Mouse (Mus musculus): Measurements from ENCODE around the gene Aldob. TPM values are rescaled to one million over a fixed set of nuclear protein-coding genes. Genes with fewer than 3 reads are reported as not detected.
"Not testable (repeated sequence)": the region's sequence is repeated elsewhere in the genome, so short reads cannot be mapped to it uniquely, and the experiment has no call there.

Aldob gene
- total RNA-seq, 2 experiments from 2014 or later = 1.9 to 2.1 TPM

DNA sequence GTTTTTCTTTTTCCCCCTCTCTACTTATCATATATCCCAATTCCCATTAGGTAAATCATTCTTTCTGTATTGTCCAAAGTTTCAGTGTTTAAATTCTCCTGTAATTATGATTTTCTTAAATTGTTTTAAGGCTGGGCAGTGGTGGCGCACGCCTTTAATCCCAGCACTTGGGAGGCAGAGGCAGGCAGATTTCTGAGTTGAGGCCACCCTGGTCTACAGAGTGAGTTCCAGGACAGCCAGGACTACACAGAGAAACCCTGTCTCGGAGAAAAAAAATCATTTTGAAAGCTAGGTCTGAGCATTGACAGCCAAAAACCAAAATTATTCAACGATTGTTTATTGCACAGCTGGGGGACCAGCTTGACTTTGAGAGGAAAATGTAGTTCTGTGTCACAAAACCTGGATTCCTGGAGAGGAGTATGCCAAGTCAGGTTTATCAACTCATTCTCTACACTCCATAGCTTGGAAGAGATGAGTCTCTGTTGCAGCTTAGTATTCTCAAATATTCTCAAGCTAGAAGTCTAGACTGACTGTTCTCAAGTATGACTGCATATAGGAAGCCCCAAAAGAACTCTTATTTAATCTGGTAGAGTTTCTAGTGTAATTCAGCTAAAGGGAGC, 13.6 kb downstream of the Aldob start:
- no peak for DNase-seq

DNA sequence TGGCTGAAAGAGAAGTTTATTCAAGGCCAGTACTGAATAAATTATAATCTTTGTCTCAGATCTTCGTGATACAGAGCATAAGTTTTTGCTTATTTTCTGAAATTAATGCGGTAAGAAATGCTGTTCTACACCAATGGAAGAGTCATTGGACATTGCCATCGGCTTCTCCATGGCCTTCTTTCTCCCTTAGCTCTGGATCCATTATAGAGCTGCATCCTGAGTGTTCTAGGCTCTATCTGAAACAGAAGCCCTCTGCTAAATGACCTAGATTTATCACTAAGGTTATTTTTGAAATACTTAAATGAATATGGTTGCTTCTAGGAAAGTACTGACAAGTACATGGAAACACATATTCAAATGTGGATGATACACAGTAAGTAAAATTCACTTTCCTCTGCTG, 14.3 kb downstream of the Aldob start:
- DNase-seq = no peak

DNA sequence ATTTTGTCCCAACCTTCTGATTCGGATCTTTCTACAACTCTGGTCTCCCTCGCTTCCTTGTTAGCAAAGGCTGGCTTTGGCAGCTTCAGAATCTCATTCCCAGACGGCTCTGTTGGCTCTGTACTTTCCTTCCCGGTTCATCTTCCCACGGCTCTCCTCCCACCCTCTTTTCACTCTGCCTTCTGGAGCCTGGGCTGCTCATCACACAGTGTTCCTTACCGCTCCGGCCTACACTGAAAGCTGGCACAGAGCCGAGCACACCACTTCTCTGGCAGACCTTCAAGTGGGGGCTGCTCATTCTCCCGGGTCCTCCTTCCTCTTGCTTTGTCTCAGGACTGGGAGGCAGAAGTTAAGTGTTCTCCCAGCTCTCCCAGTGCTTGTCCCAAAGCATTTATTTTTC, 26.8 kb downstream of the Aldob start:
- peak; percentile 82 to 83 for DNase-seq

DNA sequence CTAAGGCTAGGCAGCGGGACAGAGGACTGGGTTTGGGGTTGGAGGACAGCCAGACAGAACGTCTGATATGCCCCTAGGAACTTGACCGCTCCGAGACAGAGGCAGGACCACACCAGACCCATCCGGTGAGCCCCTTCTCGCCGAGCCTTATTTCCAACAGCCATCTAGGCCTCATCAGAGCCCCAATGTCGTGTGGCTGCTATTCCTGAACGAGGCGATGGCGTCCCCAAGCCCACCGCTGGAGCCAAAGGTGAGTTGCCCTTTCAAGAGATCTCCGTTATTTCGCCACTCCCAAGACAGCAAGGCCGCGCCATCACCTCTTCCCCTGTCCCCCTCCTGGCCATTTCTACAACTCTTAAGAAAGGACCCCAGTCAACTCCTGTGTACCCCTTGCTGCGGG, 28.0 kb downstream of the Aldob start:
- no peak for DNase-seq

DNA sequence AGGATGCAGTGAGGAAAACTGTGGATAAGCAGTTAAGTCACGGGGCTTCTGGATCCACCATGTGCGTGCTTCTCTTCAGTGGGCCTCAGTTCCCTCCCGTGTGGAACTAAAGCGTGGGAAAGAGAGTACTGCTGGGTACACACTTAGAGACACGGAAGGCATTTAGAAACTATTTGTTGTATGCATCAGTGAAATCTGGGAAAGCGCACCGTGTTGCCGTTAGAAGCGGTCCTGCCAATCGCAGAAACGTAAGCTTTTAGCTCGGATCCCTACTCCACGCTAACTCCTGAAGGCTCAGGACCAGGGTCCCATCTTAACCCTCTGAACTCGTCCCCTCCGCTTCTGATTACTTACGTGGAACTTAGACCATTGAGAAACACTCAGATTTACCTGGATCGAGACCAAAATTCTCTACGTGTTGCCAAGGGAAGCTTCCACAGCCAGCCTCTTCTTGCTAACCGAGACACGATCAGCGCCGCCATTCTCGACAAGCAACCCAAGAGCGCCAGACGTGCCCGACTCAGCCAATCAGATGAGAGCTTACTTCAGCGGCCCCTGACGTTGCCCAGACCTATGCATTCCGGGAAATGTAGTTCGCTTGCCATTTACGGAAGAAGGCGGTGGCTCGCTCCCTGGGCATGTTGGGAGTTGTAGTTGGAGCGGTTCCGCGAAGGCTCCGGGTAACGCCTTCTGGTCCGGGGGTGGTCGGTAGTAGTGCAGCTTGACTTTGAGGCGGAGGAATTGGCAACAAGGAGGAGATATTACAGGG, 28.6 kb downstream of the Aldob start, which contains the start of the genes Mrpl50 and Zfp189:
Gene Mrpl50, minus strand, starts transcription at position 522 of the 769 bp plus-strand sequence.
Gene Zfp189, plus strand, starts transcription at position 605 of the 769 bp plus-strand sequence.
- peak; percentile 94 to 95 for DNase-seq

DNA sequence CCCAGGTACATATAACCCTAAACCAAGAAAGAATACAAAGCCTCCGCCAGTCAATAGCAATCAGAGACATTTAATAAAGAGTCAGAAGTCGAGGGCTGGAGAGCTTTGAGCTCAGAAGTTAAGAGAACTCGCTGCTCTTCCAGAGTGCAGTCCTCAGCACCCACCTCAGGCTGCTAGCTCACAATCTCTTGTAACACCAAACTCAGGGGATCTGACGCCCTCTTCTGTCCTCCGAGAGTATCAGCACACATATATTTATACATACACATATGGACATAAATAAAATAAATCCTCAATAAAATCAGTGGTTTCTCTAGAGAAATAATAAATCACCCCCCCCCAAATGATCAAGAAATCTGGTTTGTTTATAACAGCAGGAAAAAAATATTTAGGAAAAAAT, 29.9 kb downstream of the Aldob start:
- no peak for DNase-seq

DNA sequence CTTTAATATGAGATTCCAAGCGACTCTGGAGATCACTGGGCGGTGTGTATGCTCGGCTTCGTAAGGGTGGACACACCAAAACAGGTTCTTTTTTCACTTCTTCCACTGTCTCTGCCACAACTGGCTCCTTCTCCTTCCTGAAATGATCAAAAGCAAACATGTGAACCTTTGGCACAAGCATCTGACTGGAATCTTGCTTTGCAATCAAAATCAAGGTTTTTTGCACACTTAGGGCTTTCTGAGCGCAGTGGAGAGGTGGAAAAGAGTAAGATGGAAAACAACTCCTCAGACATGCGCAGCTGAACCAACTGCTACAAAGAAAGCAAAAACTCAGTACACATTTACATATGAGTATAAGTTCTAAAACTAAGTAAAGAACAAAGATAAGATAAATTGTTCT, 34.9 kb downstream of the Aldob start:
- DNase-seq = no peak

DNA sequence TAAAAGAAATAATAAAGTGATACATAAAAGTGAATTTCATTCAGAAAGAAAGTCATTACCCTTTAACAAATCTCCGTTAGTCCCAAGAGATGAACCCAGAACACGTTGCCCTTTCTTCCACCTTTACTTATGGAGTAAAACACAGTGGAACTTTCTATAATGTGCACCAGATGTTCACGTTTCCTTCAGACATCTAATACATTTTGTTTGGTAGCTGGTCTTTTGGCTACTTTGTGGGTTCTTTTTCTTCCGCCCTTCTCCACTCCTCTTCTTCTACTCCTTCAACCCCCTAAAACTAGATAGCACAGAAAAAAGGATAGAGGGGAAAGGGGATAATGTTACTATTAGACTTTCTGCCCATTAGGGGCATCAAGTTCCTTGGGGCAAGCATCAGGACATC, 36.7 kb downstream of the Aldob start:
- DNase-seq = no peak

DNA sequence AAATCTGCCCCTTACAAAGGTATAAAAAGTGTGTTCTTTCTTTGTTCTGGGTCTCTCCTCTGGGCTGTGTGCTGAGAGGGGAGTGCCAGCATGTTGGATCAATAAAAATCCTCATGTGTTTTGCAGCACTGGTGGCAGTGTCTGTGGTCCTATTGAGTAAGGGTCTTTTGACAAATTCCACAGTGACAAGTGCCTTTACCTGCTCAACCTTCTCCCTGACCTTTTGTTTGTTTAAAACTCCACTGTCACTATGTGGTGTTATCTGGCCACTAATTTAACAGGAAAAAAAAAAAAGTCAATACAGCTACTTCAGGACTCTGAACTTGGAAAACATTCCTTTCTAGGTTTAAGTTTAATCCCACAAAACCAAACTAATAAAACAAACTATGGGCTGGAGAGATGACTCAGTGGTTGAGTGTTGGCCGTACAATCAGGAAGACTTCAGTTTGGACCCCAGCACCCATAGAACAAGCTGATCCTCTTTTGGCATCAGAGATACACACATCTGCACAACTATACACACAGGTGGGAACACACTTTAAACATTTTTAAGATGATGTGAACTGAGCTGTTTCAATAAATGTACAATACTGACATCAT, 39.0 kb downstream of the Aldob start:
- DNase-seq = not testable (repeated sequence)

DNA sequence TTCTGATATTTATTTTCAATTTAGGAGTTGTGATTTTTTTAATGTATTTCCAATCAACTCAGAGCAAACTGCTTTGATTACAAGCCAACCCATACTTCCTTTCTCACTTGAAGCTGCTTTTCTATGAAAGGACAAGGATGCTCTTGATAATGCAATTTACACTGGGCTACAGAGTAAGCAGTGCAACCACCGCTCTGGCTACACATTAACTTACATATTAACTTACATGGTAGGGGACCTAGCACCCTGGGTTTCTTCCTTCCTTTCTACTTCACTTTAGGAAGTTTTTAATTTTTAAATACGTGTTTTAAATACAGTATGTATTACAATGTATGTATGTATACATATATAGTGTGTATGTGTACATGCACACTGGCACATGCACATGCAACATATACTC, 40.2 kb downstream of the Aldob start:
- DNase-seq = no peak

DNA sequence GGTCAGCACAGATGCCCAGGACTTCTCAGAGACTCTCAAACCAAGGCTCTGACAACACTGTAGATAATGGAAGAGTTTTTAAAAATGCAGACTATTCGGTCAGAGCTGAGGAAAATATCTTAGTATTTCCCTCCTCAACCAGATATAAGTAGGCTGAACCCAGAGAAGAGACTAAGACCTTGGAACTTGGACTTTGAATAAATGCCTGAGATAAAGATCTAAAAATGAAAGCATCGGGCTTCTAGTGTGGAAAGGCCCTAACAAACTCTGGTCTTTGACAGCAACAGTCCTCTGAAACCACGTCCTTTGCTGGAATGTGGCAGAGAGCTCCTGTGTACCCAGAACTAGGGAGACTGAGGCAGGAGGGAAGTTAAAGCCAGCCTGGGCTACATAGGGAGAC, 43.0 kb downstream of the Aldob start, which contains the start of gene Baat:
Gene Baat, minus strand, starts transcription at position 172 of the 400 bp plus-strand sequence.
- no peak for DNase-seq

DNA sequence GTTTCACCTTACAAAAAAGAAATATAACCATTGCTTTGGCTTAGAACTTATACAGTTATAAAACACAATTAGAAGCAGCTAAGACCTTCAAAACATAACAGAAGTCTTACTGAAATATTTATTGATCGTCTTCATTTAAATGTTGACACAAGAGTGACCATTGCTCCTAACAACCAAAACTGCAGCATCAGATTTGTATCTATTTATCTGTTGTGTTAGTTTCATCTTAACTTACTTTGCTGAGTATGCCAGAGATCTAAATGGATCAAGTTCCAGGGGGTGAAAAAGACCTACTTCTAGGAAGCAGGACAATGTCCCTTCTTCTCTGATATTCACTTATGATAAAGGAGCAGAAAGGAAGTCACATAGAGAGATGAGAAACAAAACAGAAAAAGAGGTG, 45.8 kb downstream of the Aldob start:
- DNase-seq = no peak

Other genes starting within 250 kb of the Aldob start
- not detected for gene Acnat2, start 141.4 kb downstream of the Aldob start, total RNA-seq (2021)
- under 1 TPM in 1 of 2 experiments, not detected in 1; 0.28 TPM for gene Acnat1, start 75.6 kb downstream of the Aldob start, total RNA-seq (2021)
- under 1 TPM in 1 of 2 experiments, not detected in 1; 0.37 TPM for gene Baat, start 43.0 kb downstream of the Aldob start, total RNA-seq (2021)
- 10 to 100 TPM; 31.6 to 34.1 TPM for gene Mrpl50, start 28.5 kb downstream of the Aldob start, total RNA-seq (2021)
- 10 to 100 TPM; 33.6 to 36.5 TPM for gene Zfp189, start 28.4 kb downstream of the Aldob start, total RNA-seq (2021)
- 10 to 100 TPM; 66.1 to 72.4 TPM for gene Tmem246, start 48.3 kb upstream of the Aldob start, total RNA-seq (2021)
- gene Rnf20, start 82.5 kb upstream of the Aldob start, total RNA-seq (2021) = 10 to 100 TPM; 74.1 to 88.7 TPM
- under 1 TPM; 0.42 to 0.76 TPM for gene Ppp3r2, start 132.5 kb upstream of the Aldob start, total RNA-seq (2021)